Mouse (Mus musculus) liver, adult 2 months (tissue): ENCODE measurements around the gene Fkbp9.

Experiments used
- CTCF ChIP-seq: fragments of 200-500 bp; IDR thresholded peaks from 2 replicates; pipeline ENCODE4 v1.5.1; 2011; ENCODE audit warnings: low read depth, low read length, control low read depth
- POLR2A ChIP-seq: fragments of 200-500 bp; IDR thresholded peaks from 2 replicates; pipeline ENCODE4 v1.6.1; 2011; ENCODE audit warnings: low read length, control low read depth; ENCODE audit not compliant: insufficient read depth; ENCODE audit errors: extremely low read depth

DNA sequence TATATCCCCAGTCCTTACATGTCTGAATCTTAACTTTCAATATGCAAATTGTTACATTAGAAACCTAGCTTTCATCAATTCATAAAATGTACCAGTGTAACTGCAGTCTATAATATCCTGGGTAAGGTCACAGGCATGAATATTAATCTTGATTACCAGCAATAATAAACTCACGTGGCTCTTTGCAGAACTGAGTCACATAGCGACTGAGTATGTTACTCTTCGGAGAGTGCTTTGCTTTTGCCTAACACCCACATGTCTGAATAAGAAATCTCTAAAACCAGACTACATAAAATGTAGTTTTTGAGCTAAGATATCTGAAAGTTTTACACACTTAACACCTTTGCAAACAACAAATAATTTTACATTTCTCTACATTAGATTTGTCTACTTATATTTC lies 69.5 kb downstream of the Fkbp9 start:
- TF ChIP-seq POLR2A (no peak), CTCF (no peak)
